9 mouse cellular contexts compared by ENCODE assay signal in genomic region chr13:56191225-56191624, GRCm38 (mm10). TPM values are rescaled to one million over a fixed set of nuclear protein-coding genes. Genes with fewer than 3 reads are reported as not detected.
A peak's percentile ranks its signal among the peaks of the same experiment; 100 is the strongest.
DNase-seq lines count a peak whose midpoint lies in the region; ATAC-seq and TF ChIP-seq lines count a peak whose summit lies in the region.
"Had no signal": no experiment of that assay in that cellular context is flagged by ENCODE, and none has a peak within 500 bp of the region (broad histone marks: within the 10 kb centered on the region; RNA-seq: fewer than 3 reads in every experiment).

No protein-coding gene starts in this region.

- DNase-seq in kidney, adult 2 months: peak; percentile 28
- DNase-seq in lung, postnatal 4 days: peak; percentile 26 to 68
- DNase-seq in embryo, embryonic 9.5 days (ENCODE audit: extremely low spot score): no peak
- DNase-seq in layer of hippocampus, postnatal 36 days: no peak
- no peak for DNase-seq in forebrain, embryonic 11.5 days (ENCODE audit: low spot score)

- TF ChIP-seq POLR2A in kidney, adult 2 months (IDR thresholded peaks at IDR 0.05; ENCODE audit: low read depth, low read length): no peak
- TF ChIP-seq POLR2A in bone marrow macrophage, adult 2 months (IDR thresholded peaks at IDR 0.05; ENCODE audit: borderline replicate concordance, low read depth, low read length): no peak

- WGBS in kidney, adult 2 months: 27% methylated on average over 3 of the region's 3 CpGs
- WGBS in kidney, embryonic 14.5 days: 42% methylated on average over 3 of the region's 3 CpGs
- 45% methylated on average over 3 of the region's 3 CpGs for WGBS in forebrain, embryonic 11.5 days

- no peaks in the 10 kb centered on the region for H3K9me3 ChIP-seq in kidney, embryonic 14.5 days (ENCODE audit: control insufficient read depth, low read length)
- peaks cover 25% of the 10 kb centered on the region for H3K9me3 ChIP-seq in E14TG2a.4 (ENCODE audit: low read length)
- H3K9me3 ChIP-seq in forebrain, embryonic 11.5 days (ENCODE audit: control insufficient read depth, low read length): no peaks in the 10 kb centered on the region
- H3K9me3 ChIP-seq: hindbrain, embryonic 15.5 days had no signal

- no peak overlapping the region for H3K4me2 ChIP-seq in kidney, embryonic 14.5 days (replicated peaks; ENCODE audit: low read depth, low read length)
- H3K4me2 ChIP-seq in forebrain, embryonic 11.5 days (ENCODE audit: low read depth, low read length, severe bottlenecking): no peak overlapping the region
- H3K4me2 ChIP-seq: hindbrain, embryonic 15.5 days had no signal

- TF ChIP-seq CTCF in kidney, adult 2 months (conservative IDR thresholded peaks at IDR 0.05; ENCODE audit: insufficient read depth, insufficient read length, low read depth, low read length): peak; percentile 34; the same call in 1 of the 2 replicates
- TF ChIP-seq CTCF in E14TG2a.4 (conservative IDR thresholded peaks at IDR 0.05; ENCODE audit: low read length): peak; percentile 14; the same call in 1 of the 2 replicates
- TF ChIP-seq CTCF in bone marrow macrophage, adult 2 months (IDR thresholded peaks at IDR 0.05; ENCODE audit: low read depth, low read length): peak; percentile 60

- no peak overlapping the region for H3K9ac ChIP-seq in kidney, embryonic 14.5 days (ENCODE audit: low read depth, low read length)
- no peak overlapping the region for H3K9ac ChIP-seq in forebrain, embryonic 11.5 days (ENCODE audit: low read length)
- H3K9ac ChIP-seq: hindbrain, embryonic 15.5 days had no signal

- ATAC-seq in kidney, embryonic 14.5 days (ENCODE audit: low FRiP score, low TSS enrichment): no peak
- ATAC-seq in forebrain, embryonic 11.5 days (replicated peaks; ENCODE audit: low FRiP score): no peak

- no peaks in the 10 kb centered on the region for H3K27me3 ChIP-seq in kidney, adult 2 months (replicated peaks; ENCODE audit: control insufficient read depth, insufficient read depth, low read length)
- no peaks in the 10 kb centered on the region for H3K27me3 ChIP-seq in kidney, embryonic 14.5 days (ENCODE audit: control insufficient read depth, insufficient read depth, low read length)
- no peaks in the 10 kb centered on the region for H3K27me3 ChIP-seq in E14TG2a.4 (ENCODE audit: insufficient read depth, low read length)
- no peaks in the 10 kb centered on the region for H3K27me3 ChIP-seq in forebrain, embryonic 11.5 days (ENCODE audit: control insufficient read depth, insufficient read depth, low read length)
- H3K27me3 ChIP-seq: hindbrain, embryonic 15.5 days had no signal

- no peaks in the 10 kb centered on the region for H3K36me3 ChIP-seq in kidney, adult 2 months (ENCODE audit: control insufficient read depth, insufficient read depth, low read length)
- H3K36me3 ChIP-seq in kidney, embryonic 14.5 days (ENCODE audit: control insufficient read depth, insufficient read depth, low read length): no peaks in the 10 kb centered on the region
- no peaks in the 10 kb centered on the region for H3K36me3 ChIP-seq in E14TG2a.4 (ENCODE audit: insufficient read depth, low read length)
- H3K36me3 ChIP-seq in forebrain, embryonic 11.5 days (ENCODE audit: control insufficient read depth, insufficient read depth, low read length): no peaks in the 10 kb centered on the region
- H3K36me3 ChIP-seq: hindbrain, embryonic 15.5 days had no signal

- no peaks in the 10 kb centered on the region for H3K4me1 ChIP-seq in kidney, adult 2 months (ENCODE audit: control insufficient read depth, insufficient read depth, low read length)
- no peaks in the 10 kb centered on the region for H3K4me1 ChIP-seq in kidney, embryonic 14.5 days (ENCODE audit: control insufficient read depth, insufficient read depth, low read length)
- peaks cover 20% of the 10 kb centered on the region for H3K4me1 ChIP-seq in E14TG2a.4 (replicated peaks; ENCODE audit: low read depth, low read length)
- peaks cover 5% of the 10 kb centered on the region for H3K4me1 ChIP-seq in bone marrow macrophage, adult 2 months (ENCODE audit: control insufficient read depth, insufficient read depth, low read length)
- no peaks in the 10 kb centered on the region for H3K4me1 ChIP-seq in forebrain, embryonic 11.5 days (replicated peaks; ENCODE audit: control insufficient read depth, insufficient read depth, low read length)
- H3K4me1 ChIP-seq: hindbrain, embryonic 15.5 days had no signal

- no peak overlapping the region for H3K27ac ChIP-seq in kidney, adult 2 months (ENCODE audit: insufficient read depth, low read depth, low read length)
- no peak overlapping the region for H3K27ac ChIP-seq in kidney, embryonic 14.5 days (ENCODE audit: low read depth, low read length)
- no peak overlapping the region for H3K27ac ChIP-seq in bone marrow macrophage, adult 2 months (ENCODE audit: insufficient read depth, low read depth, low read length)
- no peak overlapping the region for H3K27ac ChIP-seq in forebrain, embryonic 11.5 days (ENCODE audit: low read depth, low read length)
- H3K27ac ChIP-seq: hindbrain, embryonic 15.5 days had no signal

- no peak overlapping the region for H3K4me3 ChIP-seq in kidney, adult 2 months (ENCODE audit: insufficient read depth, low read depth, low read length)
- H3K4me3 ChIP-seq in kidney, embryonic 14.5 days (ENCODE audit: low read length): no peak overlapping the region
- no peak overlapping the region for H3K4me3 ChIP-seq in E14TG2a.4 (replicated peaks; ENCODE audit: low read length)
- no peak overlapping the region for H3K4me3 ChIP-seq in bone marrow macrophage, adult 2 months (ENCODE audit: insufficient read depth, low read length)
- H3K4me3 ChIP-seq in forebrain, embryonic 11.5 days (ENCODE audit: low read depth, low read length): no peak overlapping the region
- H3K4me3 ChIP-seq: hindbrain, embryonic 15.5 days had no signal

RNA-seq across cellular contexts. Expression of gene Tifab, which starts 12.5 kb away (rescaled TPM):
- polyA plus RNA-seq in kidney, adult 2 months (2012; rRNA removed): 2.4 and 2.8 TPM in 2 replicates
- polyA plus RNA-seq in kidney, embryonic 14.5 days (2014; fragmentation: Nextera tagmentation; extraction: Ambion mirVana): 0.66 and 1.0 TPM in 2 replicates
- 107 and 112 TPM in 2 replicates for polyA plus RNA-seq in bone marrow macrophage, adult 2 months (2012; ENCODE audit: insufficient read depth, insufficient read length, missing spikeins)
- total RNA-seq in layer of hippocampus, postnatal 36 days (2021): 1 to 10 TPM; 1.6 TPM
- polyA plus RNA-seq in forebrain, embryonic 11.5 days (2014; fragmentation: Nextera tagmentation; extraction: Ambion mirVana): 0.11 and 0.13 TPM in 2 replicates

RNA-seq across cellular contexts. Expression of gene H2afy, which starts 55.1 kb away (rescaled TPM):
- 74.5 and 89.3 TPM in 2 replicates for polyA plus RNA-seq in kidney, adult 2 months (2012; rRNA removed)
- 440 and 481 TPM in 2 replicates for polyA plus RNA-seq in kidney, embryonic 14.5 days (2014; fragmentation: Nextera tagmentation; extraction: Ambion mirVana)
- 179 and 191 TPM in 2 replicates for polyA plus RNA-seq in bone marrow macrophage, adult 2 months (2012; ENCODE audit: insufficient read depth, insufficient read length, missing spikeins)
- 100 to 1,000 TPM; 120 to 128 TPM for total RNA-seq in layer of hippocampus, postnatal 36 days (2021)
- 685 and 702 TPM in 2 replicates for polyA plus RNA-seq in forebrain, embryonic 11.5 days (2014; fragmentation: Nextera tagmentation; extraction: Ambion mirVana)

Comparison
In these comparisons a context has a peak if more than half of its experiments do, and no peak if none do; other contexts are left out.
1. DNase-seq: peak in kidney, adult 2 months (single experiment) and lung, postnatal 4 days (2 of 2); none in embryo, embryonic 9.5 days (single experiment), layer of hippocampus, postnatal 36 days (0 of 2) and forebrain, embryonic 11.5 days (single experiment).
2. RNA of gene Tifab, which starts 12.5 kb away (polyA plus RNA-seq): 107 to 112 TPM in bone marrow macrophage, adult 2 months; 2.4 to 2.8 TPM in kidney, adult 2 months, 0.66 to 1.0 TPM in kidney, embryonic 14.5 days and 0.11 to 0.13 TPM in forebrain, embryonic 11.5 days; every median in the first group is over 10 times any median in the second.
3. Peak in every context shown above with its lines, with median percentiles within 50 percentile points of each other: CTCF ChIP-seq.